Mouse (Mus musculus) erythroblast, embryonic 14.5 days (primary cell): ENCODE measurements around the gene Ntpcr. TPM values are rescaled to one million over a fixed set of nuclear protein-coding genes. Genes with fewer than 3 reads are reported as not detected.

ENCODE experiments used
- H3K27me3 ChIP-seq: 2 replicates; pipeline ENCODE4 v1.6.1; 2012; ENCODE audit warnings: inconsistent platforms; ENCODE audit not compliant: control insufficient read depth
- H3K36me3 ChIP-seq: 2 replicates; pipeline ENCODE4 v1.6.1; 2012; ENCODE audit warnings: mild to moderate bottlenecking, inconsistent platforms; ENCODE audit not compliant: control insufficient read depth
- H3K4me1 ChIP-seq: 2 replicates; pipeline ENCODE4 v1.6.1; 2012; ENCODE audit warnings: inconsistent platforms; ENCODE audit not compliant: control insufficient read depth
- H3K4me3 ChIP-seq: replicated peaks from 2 replicates; pipeline ENCODE3; 2012; ENCODE audit warnings: moderate library complexity, mild to moderate bottlenecking, inconsistent platforms
- H3K9me3 ChIP-seq: 2 replicates; pipeline ENCODE4 v1.6.1; 2012; ENCODE audit warnings: low read length, inconsistent platforms, mixed read lengths; ENCODE audit not compliant: control insufficient read depth
- GATA1 ChIP-seq: IDR thresholded peaks from 2 replicates; pipeline ENCODE4 v1.6.1; 2012; ENCODE audit warnings: low read length, inconsistent platforms, mixed read lengths
- TAL1 ChIP-seq: IDR thresholded peaks from 3 replicates; pipeline ENCODE4 v1.6.1; 2012; ENCODE audit warnings: low read length, inconsistent platforms, mixed read lengths
- polyA plus RNA-seq: library from polyadenylated mRNA; stranded (reverse); fragments of >175 nt; gene quantifications from 2 replicates; pipeline ENCODE4 v1.2.3, GENCODE M21; 2012

The Ntpcr gene
- 0.12 and 0.39 TPM in 2 replicates for polyA plus RNA-seq

DNA sequence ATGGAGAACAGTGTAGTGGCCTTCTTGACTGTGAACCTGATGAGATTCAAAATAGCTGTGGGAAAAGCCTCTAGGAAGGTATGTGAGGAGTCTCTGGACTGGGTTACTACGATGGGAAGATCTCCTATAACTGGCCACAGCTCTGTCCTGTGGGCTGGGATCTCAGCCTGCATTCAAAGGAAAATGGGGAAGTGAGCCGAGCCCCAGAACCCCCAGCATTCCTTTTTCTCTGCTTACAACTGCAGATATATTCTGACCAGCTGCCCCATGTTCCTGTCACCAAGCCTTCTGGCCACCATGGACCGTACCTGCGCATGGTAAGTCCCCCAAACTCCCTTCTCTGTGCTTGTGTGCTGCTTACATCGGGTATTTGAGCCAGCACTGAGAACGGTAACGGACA, at the start of gene Ntpcr:
TSS of gene Ntpcr (plus strand) at position 218 of the 400 bp plus-strand sequence.
- TF ChIP-seq GATA1 (no peak), TAL1 (no peak)
- H3K9me3 ChIP-seq: no peaks in the 10 kb centered on the region; the same call in 1 of the 2 replicates
- no peaks in the 10 kb centered on the region for H3K27me3 ChIP-seq
- peaks cover 14% of the 10 kb centered on the region for H3K4me1 ChIP-seq
- no peak within 1 kb of the TSS for H3K4me3 ChIP-seq
- H3K36me3 ChIP-seq: no peaks in the 10 kb centered on the region

DNA sequence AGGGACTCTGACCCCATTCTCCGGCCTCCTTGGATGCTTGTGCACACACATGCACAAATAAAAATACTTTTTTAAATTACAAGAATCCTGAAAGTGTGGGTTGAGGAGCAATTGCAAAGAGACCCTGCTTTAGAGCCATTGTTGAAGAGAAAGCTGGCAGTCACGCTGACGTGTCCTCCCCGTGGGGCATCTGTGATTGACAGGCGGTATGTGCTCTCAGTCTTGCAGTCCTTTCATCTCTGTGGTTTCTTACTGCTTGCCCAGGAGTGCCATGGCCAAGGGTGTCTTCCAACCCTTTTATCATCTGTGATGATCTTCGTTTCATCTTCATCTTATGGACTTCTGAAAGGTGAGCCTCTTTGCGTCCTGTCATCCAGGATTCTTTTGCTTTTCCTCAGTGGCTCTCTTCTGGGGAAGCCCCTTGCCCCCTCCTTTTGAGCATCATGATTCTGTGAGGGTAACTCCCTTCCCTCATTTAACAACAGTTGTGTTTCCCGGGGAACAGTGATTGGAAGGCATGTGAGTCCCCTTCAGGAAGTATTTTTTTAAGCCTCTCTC, 48.8 kb upstream of the Ntpcr start:
- Histone ChIP-seq H3K36me3 (no peaks in the 10 kb centered on the region), H3K4me3 (no peak overlapping the region), H3K27me3 (no peaks in the 10 kb centered on the region), H3K4me1 (no peaks in the 10 kb centered on the region), H3K9me3 (no peaks in the 10 kb centered on the region; the same call in 1 of the 2 replicates)
- TF ChIP-seq GATA1: no peak
- no peak for TF ChIP-seq TAL1

DNA sequence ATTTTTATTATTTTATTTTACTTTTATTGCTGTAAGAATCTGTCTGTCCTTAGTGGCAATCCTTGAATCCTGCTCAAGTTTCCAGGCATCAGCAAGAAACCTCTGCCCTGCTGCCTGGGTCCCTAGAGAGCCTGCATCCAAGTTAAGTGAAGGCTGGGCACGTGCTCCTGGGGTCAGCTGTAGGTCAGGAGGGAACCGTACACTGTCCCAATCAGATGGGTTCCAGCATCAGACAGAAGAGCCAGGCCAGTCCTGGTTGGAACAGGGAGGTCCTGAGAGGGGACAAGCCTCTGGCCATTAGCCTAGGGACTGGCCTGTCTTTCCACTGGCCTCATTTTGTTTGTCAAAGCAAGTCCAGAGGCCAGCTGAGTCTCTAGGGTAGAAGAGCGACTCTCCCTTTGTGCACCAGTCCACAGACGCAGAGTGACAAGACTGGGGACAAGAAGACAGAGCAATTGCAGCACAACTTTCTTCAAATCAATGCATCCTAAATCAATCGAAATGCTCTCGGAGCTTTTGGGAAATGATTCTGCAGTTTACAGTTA, 44.5 kb upstream of the Ntpcr start:
- Histone ChIP-seq H3K27me3 (no peaks in the 10 kb centered on the region), H3K9me3 (no peaks in the 10 kb centered on the region; the same call in 1 of the 2 replicates), H3K36me3 (no peaks in the 10 kb centered on the region), H3K4me1 (no peaks in the 10 kb centered on the region), H3K4me3 (no peak overlapping the region)
- TF ChIP-seq TAL1: no peak
- no peak for TF ChIP-seq GATA1

DNA sequence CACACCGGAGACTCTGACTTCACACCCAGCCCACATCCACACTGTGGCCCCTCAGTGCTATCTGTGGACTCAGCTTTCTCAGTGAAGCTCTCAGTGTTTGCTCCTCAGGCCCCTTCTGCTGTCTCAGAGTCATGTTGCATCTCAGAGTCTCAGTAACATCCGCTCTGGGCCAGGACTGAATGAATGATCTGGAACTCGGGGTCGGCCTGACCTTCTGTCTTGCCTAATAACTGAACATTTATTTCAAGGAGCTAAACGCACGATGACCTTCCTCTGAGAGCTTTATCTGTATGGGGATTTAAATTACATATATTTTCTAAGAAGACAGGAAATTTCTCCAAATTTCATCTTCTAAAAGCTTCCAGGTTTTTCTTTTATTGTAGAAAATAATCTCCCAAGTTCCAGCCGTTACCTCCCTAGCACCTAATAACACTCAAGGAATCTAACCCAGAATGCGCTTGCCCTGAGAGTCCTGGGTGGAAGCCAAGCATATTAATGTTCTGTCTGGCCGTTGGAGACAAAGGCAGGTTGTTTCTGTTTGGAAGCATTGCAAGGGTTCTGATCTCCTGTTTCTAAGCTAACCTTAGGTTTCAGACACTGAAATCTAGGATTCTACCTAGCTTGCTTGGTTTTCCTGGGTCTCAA, 43.4 kb upstream of the Ntpcr start:
- Histone ChIP-seq H3K9me3 (no peaks in the 10 kb centered on the region; the same call in 1 of the 2 replicates), H3K36me3 (no peaks in the 10 kb centered on the region), H3K4me1 (no peaks in the 10 kb centered on the region), H3K4me3 (no peak overlapping the region), H3K27me3 (no peaks in the 10 kb centered on the region)
- TF ChIP-seq GATA1 (no peak), TAL1 (no peak)

DNA sequence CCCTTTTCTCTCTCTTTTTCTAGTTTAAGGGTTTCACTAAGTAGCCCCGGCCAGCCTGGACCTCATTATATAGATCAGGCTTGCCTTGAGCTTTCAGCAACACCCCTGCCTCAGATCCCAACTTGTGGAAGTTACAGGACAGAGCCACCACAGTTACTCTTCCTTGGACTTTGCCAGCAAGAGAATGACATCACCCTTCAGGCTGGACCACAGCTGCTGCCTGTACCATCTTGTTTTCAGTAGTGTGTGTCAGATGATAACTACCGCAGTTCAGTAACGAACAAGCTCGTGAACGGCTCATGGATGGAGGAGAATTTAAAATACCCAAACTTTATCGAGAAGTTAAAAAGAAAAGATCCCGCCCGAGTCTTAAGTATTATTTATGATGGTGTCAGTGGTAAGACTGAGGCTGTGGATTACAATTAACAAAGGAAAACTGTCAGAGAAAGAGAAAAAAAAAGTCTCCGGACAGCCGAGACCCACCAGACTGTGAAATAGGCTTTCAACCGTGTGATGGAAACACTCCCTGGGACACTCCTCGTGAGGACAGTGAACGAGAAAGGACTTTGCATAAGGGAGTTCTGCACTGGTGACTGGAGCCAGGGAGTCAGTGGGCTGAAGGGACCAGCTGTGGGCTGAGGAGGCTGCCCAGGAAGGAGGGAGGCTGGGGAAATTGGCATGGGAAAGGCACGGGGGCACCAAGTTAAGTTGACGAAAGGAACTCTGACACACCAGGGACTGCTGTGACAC, 39.4 kb upstream of the Ntpcr start:
- TF ChIP-seq GATA1: no peak
- TF ChIP-seq TAL1: no peak
- Histone ChIP-seq H3K4me1 (peaks cover 2% of the 10 kb centered on the region; the same call in 1 of the 2 replicates), H3K27me3 (no peaks in the 10 kb centered on the region), H3K36me3 (no peaks in the 10 kb centered on the region), H3K9me3 (no peaks in the 10 kb centered on the region; the same call in 1 of the 2 replicates), H3K4me3 (no peak overlapping the region)

DNA sequence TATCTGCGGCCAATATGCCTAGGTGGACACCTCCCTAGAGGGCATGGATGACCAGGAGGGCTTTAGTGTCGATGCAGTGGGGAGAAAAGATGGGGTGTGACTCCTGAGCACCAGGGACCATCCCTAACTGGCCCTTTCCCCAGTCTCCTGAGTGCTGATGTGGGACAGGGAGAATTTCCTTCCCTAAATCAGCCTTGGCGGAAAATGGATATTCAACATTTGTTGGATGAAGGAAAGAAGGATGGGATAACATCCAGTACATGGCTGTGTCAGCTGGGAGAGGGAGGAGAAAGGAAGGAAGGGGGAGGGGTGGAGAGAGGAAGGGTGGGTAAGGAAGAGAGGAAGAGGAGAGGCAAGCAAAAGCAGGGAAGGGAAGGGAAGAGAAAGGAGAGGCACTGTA, 38.8 kb upstream of the Ntpcr start:
- H3K9me3 ChIP-seq: no peaks in the 10 kb centered on the region; the same call in 1 of the 2 replicates

DNA sequence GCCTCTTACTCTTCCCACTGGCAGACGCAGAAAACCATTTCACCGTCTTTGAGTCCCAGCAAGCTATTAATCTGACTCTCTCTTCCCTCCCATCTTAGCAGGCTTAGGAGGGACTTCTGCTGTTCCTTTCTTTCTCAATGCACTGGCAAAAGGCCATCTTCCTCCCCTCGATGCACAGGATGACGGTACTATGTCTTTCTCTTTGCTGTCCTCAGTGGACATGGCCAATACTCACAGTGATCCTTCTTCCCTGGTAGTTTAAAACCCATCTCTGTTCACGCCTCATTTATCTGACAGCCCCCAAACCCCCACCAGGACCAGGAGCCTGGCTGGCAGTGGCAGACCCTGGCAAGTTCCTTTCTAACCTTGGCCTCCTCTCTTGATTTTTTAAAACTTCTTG, 37.3 kb upstream of the Ntpcr start:
- Histone ChIP-seq H3K9me3 (no peaks in the 10 kb centered on the region; the same call in 1 of the 2 replicates), H3K4me3 (no peak overlapping the region), H3K27me3 (no peaks in the 10 kb centered on the region), H3K4me1 (peaks cover 2% of the 10 kb centered on the region; the same call in 1 of the 2 replicates), H3K36me3 (no peaks in the 10 kb centered on the region)
- TF ChIP-seq GATA1 (no peak), TAL1 (no peak)

More for the DNA sequence above, 38.8 kb upstream of the Ntpcr start:
- Histone ChIP-seq H3K4me3 (no peak overlapping the region), H3K36me3 (no peaks in the 10 kb centered on the region), H3K27me3 (no peaks in the 10 kb centered on the region), H3K4me1 (peaks cover 2% of the 10 kb centered on the region; the same call in 1 of the 2 replicates)
- TF ChIP-seq TAL1 (no peak), GATA1 (no peak)

DNA sequence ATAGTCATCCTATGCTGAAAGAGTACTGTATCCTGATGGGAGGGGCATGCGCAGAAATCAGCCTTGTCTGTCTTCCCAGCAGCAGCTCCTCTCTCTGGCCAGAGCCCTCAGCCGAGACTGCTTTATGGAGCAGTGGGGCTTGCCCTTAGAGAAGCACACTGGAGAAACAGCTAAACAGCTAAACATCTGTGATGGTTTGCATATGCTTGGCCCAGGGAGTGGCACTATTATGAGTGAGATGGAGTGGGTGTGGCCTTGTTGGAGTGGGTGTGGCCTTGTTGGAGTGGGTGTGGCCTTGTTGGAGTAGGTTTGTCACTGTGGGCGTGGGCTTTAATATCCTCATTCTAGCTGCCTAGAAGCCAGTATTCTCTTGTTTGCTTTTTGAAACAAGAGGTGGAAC, 36.6 kb upstream of the Ntpcr start:
- Histone ChIP-seq H3K4me3 (no peak overlapping the region), H3K27me3 (no peaks in the 10 kb centered on the region), H3K36me3 (no peaks in the 10 kb centered on the region), H3K4me1 (peaks cover 2% of the 10 kb centered on the region; the same call in 1 of the 2 replicates), H3K9me3 (no peaks in the 10 kb centered on the region; the same call in 1 of the 2 replicates)
- TF ChIP-seq TAL1 (no peak), GATA1 (no peak)

DNA sequence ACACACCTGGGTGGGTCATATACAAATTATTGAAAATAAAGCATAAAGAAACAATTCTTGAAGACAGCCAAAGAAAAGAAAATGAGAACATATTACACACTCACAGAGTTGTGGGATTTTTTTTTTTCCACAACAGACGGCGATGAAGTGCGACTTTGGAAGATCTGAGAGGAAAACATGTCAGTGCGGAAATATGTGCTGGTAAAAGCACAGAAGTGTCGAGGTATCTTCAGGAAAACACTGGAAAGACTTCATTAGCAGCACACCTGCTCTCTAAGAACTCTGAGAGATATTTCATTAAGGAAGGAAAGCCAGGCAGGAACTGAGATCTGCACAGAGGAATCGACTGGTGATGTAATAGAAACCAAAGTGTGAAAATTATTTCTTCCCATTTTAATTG, 33.8 kb upstream of the Ntpcr start:
- Histone ChIP-seq H3K27me3 (no peaks in the 10 kb centered on the region), H3K4me3 (no peak overlapping the region), H3K36me3 (no peaks in the 10 kb centered on the region), H3K4me1 (peaks cover 2% of the 10 kb centered on the region; the same call in 1 of the 2 replicates), H3K9me3 (no peaks in the 10 kb centered on the region; the same call in 1 of the 2 replicates)
- TF ChIP-seq GATA1 (no peak), TAL1 (no peak)
